Mouse (Mus musculus): ENCODE measurements around the gene Slc10a6. TPM values are rescaled to one million over a fixed set of nuclear protein-coding genes. Genes with fewer than 3 reads are reported as not detected.
A peak's percentile ranks its signal among the peaks of the same experiment; 100 is the strongest.

Slc10a6 gene
- polyA plus RNA-seq, 1 experiment from 2014 or later, result not detected

- peaks cover 16% of the 10 kb centered on the region; the same call in 1 of the 2 replicates for H3K4me1 ChIP-seq
- H3K4me2 ChIP-seq, result no peak overlapping the region
- no peak overlapping the region for H3K27ac ChIP-seq
- H3K9ac ChIP-seq, result no peak overlapping the region
- ATAC-seq, result no peak
- H3K36me3 ChIP-seq (ENCODE audit: poor library complexity, severe bottlenecking), result 0 out of 2 replicates have a peak, but pooled peaks cover 4% of the 10 kb centered on the region
- H3K4me3 ChIP-seq, result no peak overlapping the region
- no peaks in the 10 kb centered on the region for H3K9me3 ChIP-seq (replicated peaks)
- 90% methylated on average over 7 of the region's 7 CpGs for WGBS
- H3K27me3 ChIP-seq, result no peaks in the 10 kb centered on the region
Observed at GRCm38 (mm10) chr5:103591846-103592245, 37.4 kb downstream of the Slc10a6 start.

DNA sequence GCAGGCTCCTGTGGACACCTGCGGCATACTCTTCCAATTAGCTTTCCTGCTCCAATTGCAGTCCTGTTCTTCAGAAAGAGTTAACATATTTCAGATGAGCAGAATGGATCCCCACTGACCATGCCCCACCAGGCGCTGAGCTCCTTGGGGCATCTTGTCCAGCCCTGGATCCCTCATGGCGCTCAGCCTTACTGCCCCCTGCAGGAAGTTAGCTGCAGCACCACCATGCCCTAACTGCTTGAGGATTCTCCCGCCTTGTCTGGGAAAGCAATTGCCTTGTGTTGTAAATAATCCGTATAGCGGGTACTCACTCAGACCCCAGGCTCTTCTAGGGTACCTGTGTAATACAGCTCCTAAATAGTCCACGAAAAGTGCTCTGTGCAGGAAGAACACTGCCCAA, 42.0 kb downstream of the Slc10a6 start:
- H3K4me3 ChIP-seq, result no peak overlapping the region
- ATAC-seq, result no peak

DNA sequence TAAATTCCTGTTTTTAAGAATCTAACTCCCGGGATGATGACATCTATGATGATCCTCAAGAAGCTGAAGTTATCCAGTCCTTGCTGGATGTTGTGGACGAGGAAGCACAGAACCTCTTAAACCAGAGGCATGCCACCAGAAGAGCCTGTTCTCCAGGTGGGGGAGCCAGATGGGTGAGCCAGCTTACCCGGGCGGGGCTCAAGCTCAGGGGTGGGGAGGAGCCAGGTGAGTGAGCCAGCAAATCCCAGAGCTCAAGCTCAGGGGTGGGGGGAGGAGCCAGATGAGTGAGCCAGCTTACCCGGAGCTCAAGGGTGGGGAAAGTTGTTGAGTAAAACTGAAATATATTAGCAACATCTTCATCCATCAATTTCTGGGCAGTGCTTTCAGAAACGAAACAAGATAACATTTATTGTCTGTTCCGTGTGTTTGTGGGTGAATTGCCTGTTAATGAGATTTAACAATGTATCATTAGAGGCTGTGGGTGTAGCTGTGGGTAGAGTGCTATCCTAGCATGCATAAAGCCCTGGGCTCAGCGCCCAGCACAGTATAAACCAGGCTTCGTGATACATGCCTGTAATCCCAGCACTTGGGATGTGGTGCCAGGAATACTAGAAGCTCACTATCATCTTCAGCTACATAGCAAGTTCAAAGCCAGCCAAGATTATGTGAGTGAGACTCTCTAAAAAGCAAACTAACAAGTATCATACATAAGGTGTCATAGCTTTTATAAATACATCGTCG, 49.4 kb downstream of the Slc10a6 start:
- H3K27me3 ChIP-seq, result no peaks in the 10 kb centered on the region
- H3K27ac ChIP-seq, result no peak overlapping the region
- H3K9ac ChIP-seq, result no peak overlapping the region
- H3K4me1 ChIP-seq, result no peaks in the 10 kb centered on the region
- no peak overlapping the region for H3K4me3 ChIP-seq
- peaks cover 4% of the 10 kb centered on the region; the same call in 1 of the 2 replicates for H3K36me3 ChIP-seq (ENCODE audit: poor library complexity, severe bottlenecking)
- H3K4me2 ChIP-seq, result no peak overlapping the region
- peak; percentile 50; the same call in 1 of the 2 replicates for ATAC-seq
- H3K9me3 ChIP-seq (replicated peaks), result no peaks in the 10 kb centered on the region
- 81% methylated on average over 11 of the region's 11 CpGs for WGBS

More for the DNA sequence above, 42.0 kb downstream of the Slc10a6 start:
- Histone ChIP-seq H3K27ac (no peak overlapping the region), H3K4me2 (no peak overlapping the region), H3K4me1 (no peaks in the 10 kb centered on the region), H3K9ac (no peak overlapping the region), H3K9me3 (replicated peaks) (no peaks in the 10 kb centered on the region), H3K27me3 (no peaks in the 10 kb centered on the region), H3K36me3 (ENCODE audit: poor library complexity, severe bottlenecking) (0 out of 2 replicates have a peak, but pooled peaks cover 4% of the 10 kb centered on the region)
- 90% methylated on average over 7 of the region's 7 CpGs for WGBS

DNA sequence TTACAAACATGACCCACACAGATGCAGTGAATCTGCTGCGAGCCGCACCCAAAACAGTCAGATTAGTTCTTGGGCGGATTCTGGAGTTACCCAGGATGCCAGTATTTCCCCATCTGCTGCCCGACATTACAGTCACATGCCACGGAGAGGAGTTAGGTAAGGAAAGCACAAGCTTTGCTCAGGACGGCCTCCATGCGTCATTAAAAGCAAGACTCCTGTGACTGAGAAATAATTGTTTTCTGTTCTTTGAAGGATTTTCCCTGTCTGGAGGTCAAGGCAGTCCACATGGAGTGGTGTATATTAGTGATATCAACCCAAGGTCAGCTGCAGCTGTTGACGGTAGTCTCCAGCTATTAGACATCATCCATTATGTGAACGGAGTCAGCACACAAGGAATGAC, 59.8 kb downstream of the Slc10a6 start:
- H3K4me3 ChIP-seq, result no peak overlapping the region

DNA sequence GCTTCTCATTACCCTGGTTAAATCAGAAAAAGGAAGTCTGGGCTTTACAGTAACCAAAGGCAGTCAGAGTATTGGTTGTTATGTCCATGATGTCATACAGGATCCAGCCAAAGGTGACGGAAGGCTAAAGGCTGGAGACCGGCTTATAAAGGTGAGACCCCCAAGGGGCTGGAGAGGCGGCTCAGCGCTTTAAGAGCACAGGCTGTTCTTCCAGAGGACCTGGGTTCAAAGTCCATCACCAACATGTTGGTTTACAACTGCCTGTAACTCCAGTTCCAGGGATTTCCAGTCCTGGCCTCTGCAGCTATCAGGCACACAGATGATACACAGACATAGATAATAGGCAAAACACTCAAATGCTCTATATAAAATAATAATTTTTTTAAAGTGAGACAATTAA, 61.2 kb downstream of the Slc10a6 start:
- no peak overlapping the region for H3K9ac ChIP-seq
- ATAC-seq, result no peak
- peaks cover 15% of the 10 kb centered on the region for H3K36me3 ChIP-seq (ENCODE audit: poor library complexity, severe bottlenecking)
- H3K4me3 ChIP-seq, result no peak overlapping the region
- no peak overlapping the region for H3K4me2 ChIP-seq
- WGBS, result 94% methylated on average over 4 of the region's 4 CpGs
- H3K27me3 ChIP-seq, result no peaks in the 10 kb centered on the region
- no peaks in the 10 kb centered on the region for H3K9me3 ChIP-seq (replicated peaks)
- H3K4me1 ChIP-seq, result no peaks in the 10 kb centered on the region
- no peak overlapping the region for H3K27ac ChIP-seq

More for the DNA sequence above, 59.8 kb downstream of the Slc10a6 start:
- Histone ChIP-seq H3K4me2 (no peak overlapping the region), H3K36me3 (ENCODE audit: poor library complexity, severe bottlenecking) (peaks cover 18% of the 10 kb centered on the region), H3K9me3 (replicated peaks) (no peaks in the 10 kb centered on the region), H3K4me1 (no peaks in the 10 kb centered on the region), H3K27ac (no peak overlapping the region), H3K27me3 (no peaks in the 10 kb centered on the region), H3K9ac (no peak overlapping the region)
- WGBS, result 92% methylated on average over 9 of the region's 9 CpGs
- ATAC-seq, result no peak

DNA sequence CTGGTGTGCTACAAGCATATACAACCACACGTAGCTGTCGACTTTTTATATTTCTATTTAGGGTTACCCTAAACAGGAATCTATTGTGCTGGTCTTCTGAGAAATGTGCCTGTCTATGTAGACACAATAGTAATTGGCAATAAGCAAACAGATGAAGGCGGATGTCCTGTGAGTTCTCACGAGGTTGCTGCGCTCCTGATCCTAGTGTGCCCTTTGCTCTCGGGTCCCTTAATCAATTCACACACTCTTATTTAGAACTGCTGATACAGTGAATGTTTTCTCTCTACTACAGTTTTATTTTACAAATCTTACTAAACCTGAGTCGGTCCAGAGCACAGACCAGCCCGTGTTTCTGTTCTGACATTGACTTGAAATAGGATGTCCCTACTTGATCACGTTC, 68.7 kb downstream of the Slc10a6 start:
- Histone ChIP-seq H3K27ac (no peak overlapping the region), H3K9ac (no peak overlapping the region), H3K36me3 (ENCODE audit: poor library complexity, severe bottlenecking) (peaks cover 36% of the 10 kb centered on the region), H3K27me3 (no peaks in the 10 kb centered on the region), H3K4me3 (no peak overlapping the region), H3K4me1 (no peaks in the 10 kb centered on the region), H3K9me3 (replicated peaks) (no peaks in the 10 kb centered on the region), H3K4me2 (no peak overlapping the region)
- ATAC-seq, result no peak
- 93% methylated on average over 9 of the region's 9 CpGs for WGBS

Other genes with a start within 250 kb of the Slc10a6 start
- gene Ptpn13, start 204.2 kb downstream of the Slc10a6 start, polyA plus RNA-seq (2015; fragmentation: Nextera tagmentation; extraction: Ambion mirVana), result 4.9 and 5.2 TPM in 2 replicates
- 0.27 and 0.37 TPM in 2 replicates for gene 1700016H13Rik, start 26.6 kb upstream of the Slc10a6 start, polyA plus RNA-seq (2015; fragmentation: Nextera tagmentation; extraction: Ambion mirVana)
- gene Aff1, start 63.0 kb upstream of the Slc10a6 start, polyA plus RNA-seq (2015; fragmentation: Nextera tagmentation; extraction: Ambion mirVana), result 1.8 and 2.0 TPM in 2 replicates